Mouse (Mus musculus): ENCODE data around the gene Arid2. TPM values are rescaled to one million over a fixed set of nuclear protein-coding genes. Genes with fewer than 3 reads are reported as not detected.
A peak's percentile ranks its signal among the peaks of the same experiment; 100 is the strongest.

Gene Arid2
- polyA plus RNA-seq, 1 experiment, result 9.3 TPM

- no peaks in the 10 kb centered on the region for H3K79me2 ChIP-seq (ENCODE audit: control insufficient read depth, insufficient read depth)
- H3K36me3 ChIP-seq (ENCODE audit: control insufficient read depth, insufficient read depth), result peaks cover 77% of the 10 kb centered on the region
- TF ChIP-seq TCF12 (IDR thresholded peaks at IDR 0.05; ENCODE audit: insufficient read depth, poor library complexity, severe bottlenecking) (no peak), CEBPB (IDR thresholded peaks at IDR 0.05; ENCODE audit: insufficient read depth, poor library complexity, severe bottlenecking) (no peak), MYOG (IDR thresholded peaks at IDR 0.05; ENCODE audit: control insufficient read depth in 1 of 3, insufficient read depth in 1 of 3, insufficient read length in 2 of 3, low read depth in 2 of 3) (no peak), MAX (IDR thresholded peaks at IDR 0.05; ENCODE audit: low read depth) (no peak), E2F4 (IDR thresholded peaks at IDR 0.05; ENCODE audit: insufficient read depth) (no peak), USF1 (IDR thresholded peaks at IDR 0.05; ENCODE audit: low read depth) (no peak), SRF (IDR thresholded peaks at IDR 0.05; ENCODE audit: control insufficient read depth, insufficient read length, low read depth) (no peak)
- H3K27me3 ChIP-seq (ENCODE audit: control insufficient read depth, insufficient read depth, insufficient read length), result no peaks in the 10 kb centered on the region
- no peak overlapping the region for H3K4me2 ChIP-seq (ENCODE audit: low read depth)
- H3ac ChIP-seq (ENCODE audit: control insufficient read depth, insufficient read length), result no peak overlapping the region
- no peak overlapping the region for H3K4me3 ChIP-seq
Observed at GRCm38 (mm10) chr15:96365351-96365750, 78.0 kb downstream of the Arid2 start.

DNA sequence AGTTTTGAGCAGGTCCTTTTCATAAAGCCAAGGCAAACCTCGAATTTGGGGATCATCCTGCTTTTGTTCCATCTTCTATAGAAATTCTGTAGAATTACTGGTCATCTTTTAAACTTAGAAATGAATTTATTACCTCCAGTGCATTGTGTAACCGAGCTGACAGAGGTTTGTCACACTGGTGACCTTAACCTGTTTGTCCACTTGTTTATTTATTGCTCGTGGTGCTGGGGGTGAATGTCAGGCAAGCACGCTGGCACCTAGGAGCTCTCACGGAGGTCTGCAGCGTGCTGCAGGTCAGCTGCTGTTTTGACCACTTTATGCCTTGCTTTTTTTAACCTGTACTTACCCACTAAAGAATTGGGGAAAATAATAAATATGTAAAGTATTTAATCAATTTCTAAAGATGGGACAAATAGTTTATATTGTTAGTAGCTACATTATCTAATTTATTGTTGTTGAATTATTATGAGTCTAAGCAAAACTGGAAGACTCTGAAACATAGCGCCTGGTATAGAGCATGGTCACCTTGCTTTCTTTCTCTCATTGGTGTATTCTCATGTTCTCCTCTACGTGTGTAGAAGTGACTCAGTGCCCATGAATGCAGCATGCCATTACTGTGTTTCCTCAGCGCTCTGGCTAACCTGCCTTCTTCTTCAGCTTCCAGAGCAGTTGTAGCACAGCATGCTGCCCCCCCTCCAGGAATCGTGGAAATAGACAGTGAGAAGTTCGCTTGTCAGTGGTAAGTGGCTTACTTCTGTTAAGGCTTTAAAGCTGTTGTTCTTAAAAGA, 79.1 kb downstream of the Arid2 start:
- Histone ChIP-seq H3K27me3 (ENCODE audit: control insufficient read depth, insufficient read depth, insufficient read length) (no peaks in the 10 kb centered on the region), H3K36me3 (ENCODE audit: control insufficient read depth, insufficient read depth) (peaks cover 78% of the 10 kb centered on the region), H3ac (ENCODE audit: control insufficient read depth, insufficient read length) (no peak overlapping the region), H3K4me3 (no peak overlapping the region), H3K79me2 (ENCODE audit: control insufficient read depth, insufficient read depth) (no peaks in the 10 kb centered on the region), H3K4me2 (ENCODE audit: low read depth) (no peak overlapping the region)
- TF ChIP-seq MYOD1 (IDR thresholded peaks at IDR 0.05; ENCODE audit: control insufficient read depth in 1 of 3, insufficient read length in 2 of 3, low read depth in 2 of 3) (no peak), MAX (IDR thresholded peaks at IDR 0.05; ENCODE audit: low read depth) (no peak), POLR2A (IDR thresholded peaks at IDR 0.05; ENCODE audit: insufficient read length, low read depth) (no peak), TCF12 (IDR thresholded peaks at IDR 0.05; ENCODE audit: insufficient read depth, poor library complexity, severe bottlenecking) (no peak), CEBPB (IDR thresholded peaks at IDR 0.05; ENCODE audit: insufficient read depth, poor library complexity, severe bottlenecking) (no peak), MYOG (IDR thresholded peaks at IDR 0.05; ENCODE audit: control insufficient read depth in 1 of 3, insufficient read depth in 1 of 3, insufficient read length in 2 of 3, low read depth in 2 of 3) (no peak), TCF3 (IDR thresholded peaks at IDR 0.05; ENCODE audit: insufficient read length, low read depth) (no peak), REST (IDR thresholded peaks at IDR 0.05; ENCODE audit: insufficient read depth, insufficient read length) (no peak)

DNA sequence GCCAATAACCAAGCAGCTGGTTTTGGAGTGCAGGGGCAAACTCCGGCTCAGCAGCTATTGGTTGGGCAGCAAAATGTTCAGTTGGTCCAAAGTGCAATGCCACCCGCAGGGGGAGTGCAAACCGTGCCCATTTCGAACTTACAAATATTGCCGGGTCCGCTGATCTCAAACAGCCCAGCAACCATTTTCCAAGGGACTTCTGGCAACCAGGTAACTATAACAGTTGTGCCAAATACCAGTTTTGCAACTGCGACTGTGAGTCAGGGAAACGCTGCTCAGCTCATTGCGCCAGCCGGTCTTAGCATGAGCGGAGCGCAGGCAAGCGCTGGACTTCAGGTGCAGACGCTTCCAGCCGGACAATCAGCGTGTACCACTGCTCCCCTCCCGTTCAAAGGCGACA, 84.0 kb downstream of the Arid2 start:
- no peak overlapping the region for H3K4me3 ChIP-seq
- peaks cover 52% of the 10 kb centered on the region for H3K36me3 ChIP-seq (ENCODE audit: control insufficient read depth, insufficient read depth)
- no peaks in the 10 kb centered on the region for H3K27me3 ChIP-seq (ENCODE audit: control insufficient read depth, insufficient read depth, insufficient read length)
- peaks cover 7% of the 10 kb centered on the region for H3K79me2 ChIP-seq (ENCODE audit: control insufficient read depth, insufficient read depth)
- no peak overlapping the region for H3ac ChIP-seq (ENCODE audit: control insufficient read depth, insufficient read length)
- TF ChIP-seq REST (IDR thresholded peaks at IDR 0.05; ENCODE audit: insufficient read depth, insufficient read length) (no peak), MYOD1 (IDR thresholded peaks at IDR 0.05; ENCODE audit: control insufficient read depth in 1 of 3, insufficient read length in 2 of 3, low read depth in 2 of 3) (no peak), POLR2A (IDR thresholded peaks at IDR 0.05; ENCODE audit: insufficient read length, low read depth) (no peak), E2F4 (IDR thresholded peaks at IDR 0.05; ENCODE audit: insufficient read depth) (no peak), POLR2AphosphoS2 (IDR thresholded peaks at IDR 0.05; ENCODE audit: insufficient read length, low read depth) (no peak), TCF3 (IDR thresholded peaks at IDR 0.05; ENCODE audit: insufficient read length, low read depth) (no peak), CEBPB (IDR thresholded peaks at IDR 0.05; ENCODE audit: insufficient read depth, poor library complexity, severe bottlenecking) (no peak), MYOG (IDR thresholded peaks at IDR 0.05; ENCODE audit: control insufficient read depth in 1 of 3, insufficient read depth in 1 of 3, insufficient read length in 2 of 3, low read depth in 2 of 3) (no peak), MAX (IDR thresholded peaks at IDR 0.05; ENCODE audit: low read depth) (no peak), USF1 (IDR thresholded peaks at IDR 0.05; ENCODE audit: low read depth) (no peak)
- no peak overlapping the region for H3K4me2 ChIP-seq (ENCODE audit: low read depth)

DNA sequence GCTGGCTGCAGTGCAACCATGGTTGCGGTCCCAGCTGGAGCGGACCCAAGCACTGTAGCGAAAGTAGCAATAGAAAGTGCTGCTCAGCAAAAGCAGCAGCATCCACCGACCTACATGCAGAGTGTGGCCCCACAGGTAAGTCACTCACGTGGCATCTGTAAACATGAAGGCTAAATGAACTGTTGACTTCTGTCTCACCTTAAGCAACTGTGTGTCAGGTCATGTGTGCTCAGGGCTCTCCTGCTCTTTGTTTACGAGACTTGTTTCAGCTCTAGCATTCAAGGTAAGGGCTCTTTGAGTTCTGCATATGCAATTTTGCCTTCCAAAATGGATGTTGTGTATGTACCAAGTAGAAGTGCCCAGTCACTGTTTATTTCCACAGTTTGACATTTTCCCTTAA, 85.3 kb downstream of the Arid2 start:
- H3K4me3 ChIP-seq, result no peak overlapping the region
- H3K4me2 ChIP-seq (ENCODE audit: low read depth), result no peak overlapping the region
- peaks cover 52% of the 10 kb centered on the region for H3K36me3 ChIP-seq (ENCODE audit: control insufficient read depth, insufficient read depth)
- H3ac ChIP-seq (ENCODE audit: control insufficient read depth, insufficient read length), result no peak overlapping the region
- H3K79me2 ChIP-seq (ENCODE audit: control insufficient read depth, insufficient read depth), result peaks cover 7% of the 10 kb centered on the region
- TF ChIP-seq USF1 (IDR thresholded peaks at IDR 0.05; ENCODE audit: low read depth) (no peak), POLR2AphosphoS2 (IDR thresholded peaks at IDR 0.05; ENCODE audit: insufficient read length, low read depth) (peak; percentile 18)
- no peaks in the 10 kb centered on the region for H3K27me3 ChIP-seq (ENCODE audit: control insufficient read depth, insufficient read depth, insufficient read length)

GRCm38 (mm10) chr15:96373161-96373560, 85.8 kb downstream of the Arid2 start:
- H3K4me2 ChIP-seq (ENCODE audit: low read depth), result no peak overlapping the region
- no peak for TF ChIP-seq MYOG (IDR thresholded peaks at IDR 0.05; ENCODE audit: control insufficient read depth in 1 of 3, insufficient read depth in 1 of 3, insufficient read length in 2 of 3, low read depth in 2 of 3)
- TF ChIP-seq REST (IDR thresholded peaks at IDR 0.05; ENCODE audit: insufficient read depth, insufficient read length), result no peak
- TF ChIP-seq MYOD1 (IDR thresholded peaks at IDR 0.05; ENCODE audit: control insufficient read depth in 1 of 3, insufficient read length in 2 of 3, low read depth in 2 of 3), result no peak
- no peak for TF ChIP-seq TCF3 (IDR thresholded peaks at IDR 0.05; ENCODE audit: insufficient read length, low read depth)
- TF ChIP-seq SRF (IDR thresholded peaks at IDR 0.05; ENCODE audit: control insufficient read depth, insufficient read length, low read depth), result no peak
- TF ChIP-seq CEBPB (IDR thresholded peaks at IDR 0.05; ENCODE audit: insufficient read depth, poor library complexity, severe bottlenecking), result no peak
- TF ChIP-seq MAX (IDR thresholded peaks at IDR 0.05; ENCODE audit: low read depth), result no peak
- TF ChIP-seq USF1 (IDR thresholded peaks at IDR 0.05; ENCODE audit: low read depth), result no peak
- TF ChIP-seq TCF12 (IDR thresholded peaks at IDR 0.05; ENCODE audit: insufficient read depth, poor library complexity, severe bottlenecking), result no peak
- no peak for TF ChIP-seq E2F4 (IDR thresholded peaks at IDR 0.05; ENCODE audit: insufficient read depth)
- no peak for TF ChIP-seq POLR2AphosphoS2 (IDR thresholded peaks at IDR 0.05; ENCODE audit: insufficient read length, low read depth)
- no peak for TF ChIP-seq POLR2A (IDR thresholded peaks at IDR 0.05; ENCODE audit: insufficient read length, low read depth)
- H3K4me3 ChIP-seq, result no peak overlapping the region
- H3K79me2 ChIP-seq (ENCODE audit: control insufficient read depth, insufficient read depth), result peaks cover 7% of the 10 kb centered on the region
- no peaks in the 10 kb centered on the region for H3K27me3 ChIP-seq (ENCODE audit: control insufficient read depth, insufficient read depth, insufficient read length)
- H3K36me3 ChIP-seq (ENCODE audit: control insufficient read depth, insufficient read depth), result peaks cover 48% of the 10 kb centered on the region
- H3ac ChIP-seq (ENCODE audit: control insufficient read depth, insufficient read length), result no peak overlapping the region

Data from myocyte (in vitro differentiated cells).